Mouse (Mus musculus) heart, postnatal 10 days (tissue): Measurements from ENCODE around the gene Cldn1. TPM values are rescaled to one million over a fixed set of nuclear protein-coding genes. Genes with fewer than 3 reads are reported as not detected.

ENCODE experiments used
- DNase-seq, 2 experiments: peaks; one replicate each; pipeline ENCODE4 v3.0.0; 2021
- intact Hi-C: fragments of 180-260 bp; cut with DNase I; formaldehyde crosslinking; loops from one replicate; pipeline ENCODE4 v1.15.1; 2025
- total RNA-seq, 2 experiments: library from RNA; stranded (reverse); gene quantifications; 2 replicates each; pipeline ENCODE4 v1.2.3; 2021

The Cldn1 gene
- total RNA-seq, 2 experiments from 2014 or later: 0.47 to 0.72 TPM

DNA sequence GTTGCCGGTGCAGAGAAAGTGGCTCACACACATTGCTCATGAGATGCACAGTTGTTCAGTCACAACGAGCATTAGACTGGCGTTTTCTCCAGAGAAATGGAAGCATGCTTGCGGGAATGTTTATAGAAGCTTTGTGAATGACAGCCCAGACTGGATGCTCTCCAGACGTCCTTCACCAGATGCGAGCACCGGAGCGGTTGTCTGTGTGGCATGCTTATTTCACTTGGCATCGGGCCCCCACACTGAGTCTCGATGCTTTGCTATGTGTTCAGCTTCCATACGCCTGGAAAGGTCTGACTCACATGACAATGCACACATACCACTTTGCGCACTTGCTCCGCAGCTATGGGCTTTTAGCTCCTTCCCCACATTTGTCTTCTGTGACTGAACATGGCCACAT, 56.8 kb downstream of the Cldn1 start:
- intact Hi-C loops: no loop called here
- DNase-seq: peak; percentile 13 to 18

DNA sequence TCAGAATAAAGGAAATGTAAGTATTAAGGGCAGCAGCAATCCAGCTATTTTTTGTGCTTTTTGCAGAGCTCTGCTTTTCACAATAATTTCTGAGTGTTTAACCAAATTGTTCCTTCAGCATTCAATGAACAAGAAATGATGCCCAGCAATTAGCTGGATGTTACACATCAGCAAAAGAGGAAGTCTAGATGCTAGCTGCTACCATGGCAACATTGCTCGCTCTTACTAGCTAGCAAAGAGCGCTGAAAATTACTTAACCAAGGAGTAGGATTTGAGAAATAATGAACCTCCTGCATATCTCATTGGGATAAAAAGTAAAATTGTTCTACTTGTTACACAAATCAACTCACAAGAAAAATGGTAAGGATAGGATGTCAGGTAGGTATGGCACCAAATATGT, 62.2 kb downstream of the Cldn1 start:
- intact Hi-C loops: no loop called here
- DNase-seq: no peak

Other genes with a start within 250 kb of the Cldn1 start
- not detected for gene Cldn16, start 91.3 kb upstream of the Cldn1 start, total RNA-seq
- gene Tmem207, start 154.9 kb upstream of the Cldn1 start, total RNA-seq: not detected
- 1 to 10 TPM; 5.1 to 5.4 TPM for gene Il1rap, start 209.9 kb upstream of the Cldn1 start, total RNA-seq